Mouse (Mus musculus): ENCODE results near the gene Fasn. TPM values are rescaled to one million over a fixed set of nuclear protein-coding genes. Genes with fewer than 3 reads are reported as not detected.
A peak's percentile ranks its signal among the peaks of the same experiment; 100 is the strongest.
"Not testable (repeated sequence)": the region's sequence is repeated elsewhere in the genome, so short reads cannot be mapped to it uniquely, and the experiment has no call there.

Gene Fasn
- total RNA-seq, 2 experiments from 2014 or later: 6.8 to 20.0 TPM

DNA sequence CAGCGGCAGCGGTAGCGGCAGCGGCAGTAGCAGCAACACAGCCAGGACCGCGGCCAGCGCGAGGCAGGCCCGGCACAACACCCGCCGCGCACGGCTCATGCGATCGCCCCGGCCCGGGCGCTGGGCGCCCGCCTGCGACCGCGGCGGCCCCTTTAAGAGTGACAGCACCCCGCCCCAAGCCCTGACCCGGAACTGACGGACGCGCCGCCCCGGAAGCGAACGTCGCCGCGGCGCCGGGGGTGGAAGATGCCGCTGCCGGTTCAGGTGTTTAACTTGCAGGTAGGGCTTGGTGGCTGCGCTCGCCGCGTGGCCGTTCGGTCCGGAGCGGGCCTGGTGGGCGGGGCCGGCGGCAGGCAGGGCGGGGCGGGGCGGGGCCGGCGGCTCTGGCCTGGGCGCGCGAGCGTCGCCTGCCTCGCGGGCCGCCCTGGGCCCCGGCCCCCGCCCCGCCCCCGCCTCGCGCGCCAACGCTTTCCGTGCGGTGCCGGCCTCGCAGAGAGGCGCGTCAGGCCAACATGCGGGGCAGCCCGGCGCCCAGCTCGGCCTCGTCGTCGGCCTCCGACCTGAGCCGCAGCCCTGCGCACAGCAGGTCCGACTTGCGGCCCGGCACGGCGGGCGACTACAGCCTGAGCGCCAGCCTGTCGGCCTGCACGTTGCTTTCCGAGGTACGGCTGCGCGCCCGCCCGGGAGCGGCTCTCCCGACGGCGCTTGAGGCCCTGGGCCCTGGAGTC is 40.1 kb downstream of the Fasn start, which contains the start of the genes Rfng and Gps1:
TSS of gene Rfng (minus strand) at position 144 of the 728 bp plus-strand sequence.
TSS of gene Gps1 (plus strand) at position 209 of the 728 bp plus-strand sequence.
- intact Hi-C loops (cut with DNase I): loop anchor here (10.0 kb wide), 1 partner anchor 289 kb away; the partner anchor contains the start of gene Slc25a10
- DNase-seq: peak; percentile 92
- no peak for TF ChIP-seq CTCF (IDR thresholded peaks at IDR 0.05)
- peak within 1 kb of the TSS; percentile 95 for H3K27ac ChIP-seq
- H3K4me3 ChIP-seq: peak within 1 kb of the TSS; percentile 97

DNA sequence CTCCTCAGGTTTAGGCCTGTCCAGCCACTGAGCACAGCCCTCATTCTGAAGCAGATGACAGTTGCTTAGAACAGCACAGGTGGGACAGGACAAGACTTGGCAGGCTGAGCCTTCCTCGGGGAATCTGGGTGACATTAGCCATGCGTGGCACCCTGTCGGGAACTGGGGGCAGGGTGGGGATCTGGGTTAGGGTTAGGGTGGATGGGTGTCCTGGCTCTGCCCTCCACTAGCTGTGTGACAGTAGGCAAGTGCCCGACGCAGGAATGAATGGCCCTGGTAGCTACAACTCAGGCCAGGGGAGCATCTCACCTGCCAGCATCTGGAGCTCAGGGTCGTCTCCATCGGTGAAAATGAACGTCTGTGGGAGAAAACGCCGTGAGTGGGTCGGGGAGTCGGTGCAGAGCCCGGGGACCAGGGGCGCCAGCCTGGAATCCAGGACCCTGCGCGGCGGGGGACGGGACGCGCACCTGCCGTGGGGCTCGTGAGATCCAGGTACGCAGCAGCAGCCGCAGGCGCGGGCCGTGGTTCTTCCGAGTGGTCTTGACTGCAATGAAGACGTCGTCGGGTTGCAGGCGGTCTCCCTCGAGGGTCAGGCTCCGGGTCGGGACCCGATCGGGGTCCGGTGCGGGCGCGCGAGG is 40.8 kb downstream of the Fasn start:
- intact Hi-C loops (cut with DNase I): loop anchor here (10.0 kb wide), 1 partner anchor 289 kb away; the partner anchor contains the start of gene Slc25a10
- H3K27ac ChIP-seq: peak overlapping the region; percentile 95

DNA sequence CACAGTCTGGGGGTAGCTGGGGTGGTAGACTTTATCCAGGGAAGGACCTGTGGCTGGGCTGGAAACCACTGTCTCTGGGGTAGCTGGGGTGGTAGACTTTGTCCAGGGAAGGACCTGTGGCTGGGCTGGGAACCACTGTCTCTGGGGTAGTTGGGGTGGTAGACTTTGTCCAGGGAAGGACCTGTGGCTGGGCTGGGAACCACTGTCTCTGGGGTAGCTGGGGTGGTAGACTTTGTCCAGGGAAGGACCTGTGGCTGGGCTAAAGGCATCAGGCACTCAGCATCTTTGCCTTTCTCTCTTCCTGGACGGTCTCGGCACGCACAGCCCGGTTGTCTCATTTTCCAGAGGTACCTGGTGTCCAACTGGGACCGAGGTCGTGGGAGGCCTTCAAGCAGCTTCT is 43.0 kb downstream of the Fasn start:
- peak; percentile 12 for DNase-seq
- H3K4me3 ChIP-seq, H3K27ac ChIP-seq: not testable (repeated sequence)
- intact Hi-C loops (cut with DNase I): loop anchor here (10.0 kb wide), 1 partner anchor 287 kb away; the partner anchor contains the start of gene Slc25a10

More for the DNA sequence above, 40.8 kb downstream of the Fasn start:
- TF ChIP-seq CTCF (IDR thresholded peaks at IDR 0.05): no peak
- DNase-seq: no peak
- H3K4me3 ChIP-seq: peak overlapping the region; percentile 97

DNA sequence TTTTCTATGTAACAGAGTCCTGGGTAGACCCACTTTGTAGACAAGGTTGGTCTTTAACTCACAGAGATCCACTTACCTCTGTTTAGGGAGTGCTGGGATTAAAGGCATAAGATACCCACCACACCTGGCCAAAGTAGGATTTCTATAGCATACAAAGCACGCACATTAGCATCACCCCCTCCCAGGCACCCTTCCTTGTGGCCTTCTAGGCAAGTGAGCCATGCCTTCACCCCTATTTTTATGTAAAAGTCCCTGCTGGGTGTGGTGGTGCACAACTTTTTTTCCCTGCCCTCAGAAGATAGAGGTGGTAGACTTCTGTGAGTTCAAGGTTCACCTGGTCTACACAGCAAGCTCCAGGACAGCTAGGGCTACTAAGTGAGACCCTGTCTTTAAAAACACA is 44.5 kb downstream of the Fasn start:
- no peak overlapping the region for H3K4me3 ChIP-seq
- intact Hi-C loops (cut with DNase I): loop anchor here (10.0 kb wide), 2 partner anchors 125 to 285 kb away; partner anchors contain the start of gene Slc25a10
- H3K27ac ChIP-seq: no peak overlapping the region
- TF ChIP-seq CTCF (IDR thresholded peaks at IDR 0.05): no peak
- DNase-seq: no peak

DNA sequence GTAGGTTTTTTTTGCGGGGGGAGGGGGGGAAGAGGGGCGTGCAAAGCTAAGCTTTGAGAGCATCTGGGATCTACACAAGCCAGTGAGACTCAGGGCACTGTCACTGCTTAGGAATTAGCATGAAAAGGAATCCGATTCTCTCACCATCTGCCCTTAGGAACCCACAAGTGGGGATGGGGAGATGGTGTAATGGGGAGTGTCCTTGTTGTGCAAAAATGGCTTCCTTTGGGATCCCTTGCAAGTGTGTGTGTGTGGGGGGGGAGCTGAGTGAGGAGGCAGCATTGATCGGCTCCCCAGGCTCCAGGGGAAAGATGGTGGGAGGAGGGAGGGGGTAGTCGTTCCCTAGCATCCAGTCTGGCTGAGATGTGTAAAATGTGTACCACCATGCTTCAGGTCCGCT is 47.2 kb downstream of the Fasn start:
- intact Hi-C loops (cut with DNase I): loop anchor here (10.0 kb wide), 1 partner anchor 122 kb away; no protein-coding TSS in a partner anchor
- no peak for TF ChIP-seq CTCF (IDR thresholded peaks at IDR 0.05)
- no peak for DNase-seq
- H3K27ac ChIP-seq: no peak overlapping the region
- no peak overlapping the region for H3K4me3 ChIP-seq

DNA sequence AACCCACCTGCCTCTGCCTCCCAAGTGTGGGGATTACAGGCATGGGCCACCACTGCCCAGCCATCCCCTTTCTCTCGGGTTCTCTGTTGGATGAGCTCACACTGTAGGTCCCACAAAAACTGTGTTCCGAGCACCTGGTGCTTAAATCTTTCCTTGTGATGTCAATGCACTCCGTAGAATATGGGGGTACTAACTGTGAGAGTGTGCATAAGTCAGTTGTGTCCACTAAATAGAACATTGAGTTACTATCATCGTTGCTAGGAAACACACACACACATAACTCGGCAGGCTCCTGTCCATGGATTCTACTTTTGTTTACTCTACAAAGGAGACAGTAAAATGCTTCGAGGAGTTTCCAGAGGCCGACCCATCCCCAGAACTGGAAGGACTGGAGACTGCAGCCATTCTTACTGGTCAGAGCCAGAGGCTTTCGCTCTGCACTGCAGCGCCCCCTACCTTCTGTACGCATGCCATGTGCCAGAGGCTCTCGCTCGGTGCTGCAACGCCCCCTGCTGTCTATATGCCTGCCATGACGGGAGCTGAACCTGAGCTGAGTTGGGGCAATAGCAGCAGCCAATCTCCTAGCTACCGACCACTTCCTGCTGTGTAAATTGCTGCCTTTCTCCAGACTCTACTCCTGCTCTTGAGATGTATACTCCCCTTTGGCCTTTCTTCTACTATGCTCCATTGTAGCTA is 48.4 kb downstream of the Fasn start:
- peak; percentile 96 for DNase-seq
- Histone ChIP-seq H3K27ac (no peak overlapping the region), H3K4me3 (no peak overlapping the region)
- no peak; the same call in 1 of the 2 replicates for TF ChIP-seq CTCF (IDR thresholded peaks at IDR 0.05)
- intact Hi-C loops (cut with DNase I): loop anchor here (1.0 to 10.0 kb wide), 2 partner anchors 56 to 121 kb away; no protein-coding TSS in a partner anchor

DNA sequence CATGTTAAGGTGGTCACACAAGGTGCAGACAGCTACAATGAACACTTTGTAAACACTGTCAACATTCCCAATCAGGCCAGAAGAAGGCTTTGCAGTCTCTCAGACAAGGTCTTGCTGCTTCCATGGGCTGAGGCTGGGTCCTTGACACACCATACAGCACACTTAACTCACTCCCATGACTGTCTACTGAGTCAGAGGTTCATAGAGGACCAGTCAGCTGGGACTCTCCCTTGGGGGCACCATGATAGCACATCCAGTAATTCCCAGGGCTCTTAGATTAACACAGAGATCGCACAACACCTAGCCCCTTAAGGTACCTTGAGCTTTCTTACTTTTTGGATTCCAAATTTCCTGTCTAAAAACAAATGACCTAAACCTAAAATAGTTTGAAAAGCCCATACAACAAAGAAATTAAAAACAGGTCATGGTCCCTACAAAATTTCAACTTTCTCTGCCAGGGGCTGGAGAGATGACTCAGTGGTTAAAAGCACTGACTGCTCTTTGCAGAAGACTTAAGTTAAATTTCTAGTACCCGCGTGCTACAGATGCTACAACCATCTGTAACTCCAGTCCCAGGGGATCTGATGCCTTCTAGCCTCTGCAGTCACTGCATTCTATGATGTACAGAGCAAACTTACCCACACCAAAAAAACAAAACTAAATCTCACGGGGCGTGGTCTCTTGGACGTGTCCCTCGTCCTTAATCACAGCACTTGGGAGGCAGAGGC is 50.7 kb downstream of the Fasn start:
- intact Hi-C loops (cut with DNase I): loop anchor here (10.0 kb wide), 1 partner anchor 119 kb away; no protein-coding TSS in a partner anchor
- DNase-seq: no peak
- TF ChIP-seq CTCF (IDR thresholded peaks at IDR 0.05): no peak
- no peak overlapping the region for H3K4me3 ChIP-seq
- H3K27ac ChIP-seq: no peak overlapping the region

DNA sequence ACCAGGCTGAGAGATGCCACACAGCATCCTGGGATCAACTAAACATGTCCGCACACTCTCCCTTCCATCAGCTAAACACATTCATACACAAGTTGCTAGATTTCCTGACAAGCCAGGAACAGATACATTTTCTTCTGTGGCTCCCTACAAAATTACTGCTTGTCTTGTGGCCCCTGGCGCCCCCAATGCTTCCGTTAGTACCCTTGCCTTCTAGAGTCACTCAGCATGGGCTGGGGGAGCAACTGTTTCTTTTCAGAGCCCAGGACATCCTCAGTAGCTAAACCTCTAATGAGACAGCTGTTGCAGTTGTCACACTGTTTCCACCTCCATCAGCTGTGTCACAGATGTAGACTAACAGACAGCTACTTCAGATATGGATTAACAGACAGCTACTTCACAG is 51.6 kb downstream of the Fasn start:
- DNase-seq: no peak
- intact Hi-C loops (cut with DNase I): loop anchor here (10.0 kb wide), 1 partner anchor 118 kb away; no protein-coding TSS in a partner anchor
- no peak overlapping the region for H3K27ac ChIP-seq
- TF ChIP-seq CTCF (IDR thresholded peaks at IDR 0.05): no peak
- no peak overlapping the region for H3K4me3 ChIP-seq

DNA sequence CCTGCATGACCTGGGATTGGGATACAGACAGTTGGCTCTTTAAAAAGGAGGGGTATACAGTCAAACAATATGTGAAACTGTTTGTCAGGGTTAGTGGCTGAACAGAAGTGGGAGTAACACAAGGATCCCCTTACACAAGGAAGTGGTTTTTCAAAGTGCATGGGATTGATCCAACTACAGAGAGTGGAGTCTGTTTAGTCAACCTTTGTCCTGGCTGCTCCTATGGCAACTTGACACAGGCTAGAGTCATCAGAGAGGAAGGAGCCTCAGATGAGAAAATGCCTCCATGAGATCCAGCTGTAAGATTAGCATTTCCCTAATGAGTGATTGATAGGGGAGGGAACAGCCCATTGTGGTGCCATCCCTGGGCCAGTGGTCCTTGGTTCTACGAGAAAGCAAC is 56.1 kb downstream of the Fasn start:
- DNase-seq: no peak
- TF ChIP-seq CTCF (IDR thresholded peaks at IDR 0.05): no peak
- Histone ChIP-seq H3K4me3 (no peak overlapping the region), H3K27ac (no peak overlapping the region)
- intact Hi-C loops (cut with DNase I): no loop called here

DNA sequence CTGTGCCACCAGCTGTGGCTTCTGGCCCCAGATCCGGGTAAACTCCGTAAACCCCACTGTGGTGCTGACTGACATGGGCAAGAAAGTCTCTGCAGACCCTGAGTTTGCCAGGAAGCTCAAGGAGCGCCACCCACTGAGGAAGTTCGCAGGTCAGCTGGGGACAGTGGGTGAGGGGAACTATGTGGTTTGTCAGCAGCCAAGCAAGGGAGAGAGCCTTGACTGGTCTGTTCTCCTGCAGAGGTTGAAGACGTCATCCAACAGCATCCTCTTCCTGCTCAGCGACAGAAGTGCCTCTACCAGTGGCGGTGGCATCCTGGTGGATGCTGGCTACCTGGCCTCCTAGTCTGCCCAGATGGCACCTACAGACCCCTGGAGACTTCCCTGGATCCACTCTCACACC is 57.3 kb downstream of the Fasn start:
- intact Hi-C loops (cut with DNase I); H3K4me3 ChIP-seq; DNase-seq; H3K27ac ChIP-seq: not testable (repeated sequence)

DNA sequence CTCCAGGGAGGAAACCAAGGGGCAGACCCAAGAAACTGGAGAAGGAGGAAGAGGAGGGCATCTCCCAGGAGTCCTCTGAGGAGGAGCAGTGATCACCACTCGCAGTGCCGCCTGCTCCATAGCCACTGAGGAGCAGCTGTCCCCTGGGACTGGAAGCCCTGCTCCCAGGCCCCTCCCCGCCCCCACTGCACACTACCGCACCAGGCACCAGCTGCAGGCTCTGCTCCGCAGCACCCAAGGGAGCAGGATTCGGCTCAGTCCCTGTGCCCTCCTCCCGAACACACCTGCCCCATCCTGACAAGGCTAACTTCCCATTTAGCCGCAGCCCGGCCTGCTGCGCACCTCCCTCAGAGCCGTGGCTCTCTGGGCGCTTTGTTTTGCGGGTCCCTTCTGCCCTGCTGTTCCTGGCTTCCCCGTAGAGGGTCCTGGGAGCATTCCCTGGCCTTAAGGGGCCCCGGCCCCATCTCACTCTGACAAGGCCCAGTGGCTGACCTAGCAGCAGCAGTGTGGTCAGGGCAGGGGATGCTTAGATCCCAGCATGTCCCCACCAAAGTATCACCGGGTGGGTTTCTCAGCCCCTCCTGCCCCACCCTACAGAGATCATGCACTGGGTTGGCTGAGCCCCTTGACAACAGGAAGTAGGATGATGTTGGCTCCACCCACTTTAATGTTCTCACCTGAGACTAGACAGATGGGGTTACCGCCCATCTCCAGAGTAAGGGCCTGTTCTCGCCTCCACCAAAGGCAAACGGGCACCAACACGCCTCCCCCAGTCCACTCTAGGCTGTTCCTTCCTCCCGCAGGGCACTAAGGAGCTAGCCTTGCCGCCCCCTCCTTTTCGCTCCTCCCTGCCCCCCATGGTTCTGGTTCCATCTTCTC is 61.0 kb downstream of the Fasn start:
- intact Hi-C loops (cut with DNase I); H3K27ac ChIP-seq; DNase-seq: not testable (repeated sequence)
- H3K4me3 ChIP-seq: peak overlapping the region; percentile 47

DNA sequence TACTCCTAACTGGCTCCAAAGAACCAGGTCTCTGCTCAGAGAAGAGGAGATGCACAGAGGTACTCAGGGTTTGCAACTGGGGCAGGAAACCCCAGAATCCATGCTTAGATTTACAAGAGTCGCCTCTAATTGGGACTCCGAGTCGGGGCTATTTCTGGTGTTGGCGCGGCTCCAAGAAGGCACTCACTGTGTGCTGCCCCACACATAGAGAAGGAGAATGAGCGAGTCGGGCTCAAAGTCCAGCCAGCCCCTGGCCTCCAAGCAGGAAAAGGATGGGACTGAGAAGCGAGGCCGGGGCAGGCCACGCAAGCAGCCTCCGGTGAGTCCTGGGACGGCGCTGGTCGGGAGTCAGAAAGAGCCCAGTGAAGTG is 61.7 kb downstream of the Fasn start, which contains the start of gene Hmga1b:
TSS of gene Hmga1b (plus strand) at position 123 of the 370 bp plus-strand sequence.
- intact Hi-C loops (cut with DNase I); H3K27ac ChIP-seq: not testable (repeated sequence)
- peak; percentile 30 for DNase-seq
- peak within 1 kb of the TSS; percentile 47 for H3K4me3 ChIP-seq

Data from gastrocnemius, adult 2 months (tissue).